Mouse (Mus musculus) kidney, embryonic 14.5 days (tissue): ENCODE data around the gene Plekhm3. TPM values are rescaled to one million over a fixed set of nuclear protein-coding genes. Genes with fewer than 3 reads are reported as not detected.

Experiments
- ATAC-seq: fragments of 200-750 bp; cut with Nextera tagmentation; 2 replicates; pipeline ENCODE4 v1.8.0; 2017; ENCODE audit warnings: moderate number of reproducible peaks, mild to moderate bottlenecking, moderate TSS enrichment, moderate library complexity; ENCODE audit not compliant: low FRiP score, low TSS enrichment
- H3K27ac ChIP-seq: fragments of 300-500 bp; sonication (generic); 2 replicates; pipeline ENCODE4 v1.5.1; 2014; ENCODE audit warnings: low read depth, mild to moderate bottlenecking, low read length, moderate library complexity, mixed read lengths
- H3K27me3 ChIP-seq: fragments of 300-500 bp; sonication (generic); 2 replicates; pipeline ENCODE4 v1.6.1; 2014; ENCODE audit warnings: mild to moderate bottlenecking, low read length; ENCODE audit not compliant: control insufficient read depth, insufficient read depth
- H3K36me3 ChIP-seq: fragments of 300-500 bp; sonication (generic); 2 replicates; pipeline ENCODE4 v1.6.1; 2014; ENCODE audit warnings: low read length, mixed read lengths; ENCODE audit not compliant: control insufficient read depth, insufficient read depth
- H3K4me1 ChIP-seq: fragments of 300-500 bp; sonication (generic); 2 replicates; pipeline ENCODE4 v1.6.1; 2014; ENCODE audit warnings: low read length, mixed read lengths; ENCODE audit not compliant: control insufficient read depth, insufficient read depth
- H3K4me2 ChIP-seq: fragments of 300-500 bp; sonication (generic); replicated peaks from 2 replicates; pipeline ENCODE4 v1.6.1; 2014; ENCODE audit warnings: low read depth, mild to moderate bottlenecking, low read length
- H3K4me3 ChIP-seq: fragments of 300-500 bp; sonication (generic); 2 replicates; pipeline ENCODE4 v1.5.1; 2014; ENCODE audit warnings: mild to moderate bottlenecking, low read length
- H3K9ac ChIP-seq: fragments of 300-500 bp; sonication (generic); 2 replicates; pipeline ENCODE4 v1.6.1; 2014; ENCODE audit warnings: low read depth, mild to moderate bottlenecking, low read length, moderate library complexity
- H3K9me3 ChIP-seq: fragments of 300-500 bp; sonication (generic); 2 replicates; pipeline ENCODE4 v1.6.1; 2016; ENCODE audit warnings: low read length; ENCODE audit not compliant: control insufficient read depth
- WGBS: fragments of 180-500 bp; shearing (Covaris S2); extraction: QIAGEN DNeasy Blood & Tissue Kit; methylation state at CpG from one replicate; pipeline ENCODE4 v1.1.7; 2014; 5-methylcytosine and 5-hydroxymethylcytosine counted together
- polyA plus RNA-seq: library from polyadenylated mRNA; unstranded; fragments of >200 nt; fragmentation: Nextera tagmentation; extraction: Ambion mirVana; gene quantifications from 2 replicates; pipeline ENCODE4 v1.2.1, GENCODE M21; 2014

Plekhm3 gene
- polyA plus RNA-seq, 1 experiment from 2014 or later, result 7.0 TPM

DNA sequence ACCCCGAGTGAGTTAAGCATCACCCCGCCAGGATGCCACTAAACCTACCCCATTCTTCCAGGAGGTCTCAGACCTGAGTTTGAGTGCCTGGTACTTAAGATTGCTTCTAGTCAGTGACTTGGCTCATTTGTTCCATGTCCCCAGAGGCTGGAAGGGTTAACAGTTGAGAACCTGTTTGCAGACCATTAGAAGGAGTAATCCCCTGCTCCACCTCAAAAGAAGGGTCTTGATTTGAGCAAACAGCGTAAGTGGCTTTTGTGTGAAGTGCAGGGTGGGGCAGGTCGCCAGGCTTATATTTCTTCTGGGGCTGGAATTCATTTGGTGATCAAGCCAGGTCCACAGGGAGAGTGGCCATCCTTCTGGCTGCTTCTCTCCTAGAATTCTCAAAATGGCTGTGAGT, 183.3 kb downstream of the Plekhm3 start:
- H3K9ac ChIP-seq, result no peak overlapping the region
- H3K27me3 ChIP-seq, result no peaks in the 10 kb centered on the region
- 82% methylated on average over 4 of the region's 4 CpGs for WGBS
- H3K36me3 ChIP-seq, result no peaks in the 10 kb centered on the region
- H3K27ac ChIP-seq, result no peak overlapping the region
- 0 out of 2 replicates have a peak, but pooled peaks cover 3% of the 10 kb centered on the region for H3K4me1 ChIP-seq
- H3K9me3 ChIP-seq, result no peaks in the 10 kb centered on the region
- H3K4me3 ChIP-seq, result no peak overlapping the region
- no peak overlapping the region for H3K4me2 ChIP-seq
- ATAC-seq, result no peak

DNA sequence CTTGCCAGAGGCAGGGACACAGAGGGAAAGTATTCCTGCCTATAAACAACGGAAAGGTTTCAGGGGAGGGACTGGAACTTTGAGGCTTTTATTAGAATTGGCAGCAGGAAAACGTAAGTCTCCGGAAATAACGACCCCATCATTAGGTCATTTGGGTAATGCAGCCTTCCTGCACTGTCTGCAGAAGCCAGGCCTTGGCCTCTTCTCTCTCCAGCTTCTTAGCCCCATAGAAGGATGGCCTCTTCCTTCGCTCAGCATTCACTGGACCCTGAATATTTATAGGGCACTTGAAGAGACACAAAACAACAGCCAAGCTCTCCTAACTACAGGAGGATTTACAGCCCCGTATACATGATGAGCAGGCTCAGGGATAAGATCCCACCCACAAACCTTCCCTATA, 186.5 kb downstream of the Plekhm3 start:
- Histone ChIP-seq H3K27ac (no peak overlapping the region), H3K27me3 (no peaks in the 10 kb centered on the region), H3K4me2 (no peak overlapping the region), H3K36me3 (no peaks in the 10 kb centered on the region), H3K9ac (no peak overlapping the region), H3K4me1 (0 out of 2 replicates have a peak, but pooled peaks cover 3% of the 10 kb centered on the region), H3K9me3 (no peaks in the 10 kb centered on the region), H3K4me3 (no peak overlapping the region)
- 14% methylated on average over 6 of the region's 6 CpGs for WGBS
- ATAC-seq, result no peak

- no peak overlapping the region for H3K4me3 ChIP-seq
- 75% methylated on average over 4 of the region's 4 CpGs for WGBS
- H3K9ac ChIP-seq, result no peak overlapping the region
- H3K27me3 ChIP-seq, result no peaks in the 10 kb centered on the region
- H3K4me2 ChIP-seq, result no peak overlapping the region
- ATAC-seq, result no peak
- H3K36me3 ChIP-seq, result no peaks in the 10 kb centered on the region
- no peak overlapping the region for H3K27ac ChIP-seq
- H3K4me1 ChIP-seq, result no peaks in the 10 kb centered on the region
- no peaks in the 10 kb centered on the region for H3K9me3 ChIP-seq
These were observed 195.0 kb downstream of the Plekhm3 start for GRCm38 (mm10) chr1:64761646-64762045.

DNA sequence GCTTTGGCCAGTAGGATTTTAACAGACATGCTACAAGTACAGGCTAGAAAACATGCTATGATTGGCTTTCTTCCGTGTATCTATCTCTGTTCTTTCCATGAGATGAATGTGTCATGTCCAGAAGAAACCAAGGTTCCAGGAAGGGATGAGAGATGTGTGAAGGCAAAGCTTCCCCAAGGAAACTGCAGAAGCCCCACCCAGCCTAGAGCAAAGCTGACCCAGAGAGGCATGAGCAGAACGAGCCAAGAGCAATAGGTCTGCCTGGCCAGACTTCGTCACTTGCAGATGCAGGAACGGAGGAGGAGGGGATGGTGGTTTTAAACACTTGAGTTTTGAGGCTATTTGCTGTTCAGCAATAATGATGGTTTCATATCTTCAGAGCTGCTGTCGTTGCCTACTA, 198.9 kb downstream of the Plekhm3 start:
- Histone ChIP-seq H3K4me1 (no peaks in the 10 kb centered on the region), H3K27ac (no peak overlapping the region), H3K4me2 (no peak overlapping the region), H3K9me3 (no peaks in the 10 kb centered on the region), H3K4me3 (no peak overlapping the region), H3K27me3 (no peaks in the 10 kb centered on the region), H3K36me3 (no peaks in the 10 kb centered on the region), H3K9ac (no peak overlapping the region)
- no peak for ATAC-seq
- 75% methylated on average over 5 of the region's 5 CpGs for WGBS

DNA sequence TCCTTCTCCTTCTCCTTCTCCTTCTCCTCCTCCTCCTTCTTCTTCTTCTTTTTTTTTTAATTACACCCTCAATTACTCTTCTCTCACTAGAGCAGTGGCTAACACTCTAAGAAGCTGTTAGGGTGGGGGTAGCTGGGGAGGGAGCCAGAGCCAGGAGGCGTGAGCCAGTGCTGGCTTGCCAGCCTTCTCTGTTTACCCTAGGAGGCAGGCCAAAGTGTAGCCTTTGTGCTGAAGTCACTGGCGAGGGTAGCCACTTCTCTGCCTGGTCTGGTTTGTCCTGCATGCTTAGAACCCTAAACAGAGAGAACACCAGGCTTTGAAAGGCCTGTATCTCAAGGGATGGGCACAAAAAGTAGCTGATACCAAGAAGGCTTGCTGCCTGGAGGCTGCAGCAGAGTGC, 199.4 kb downstream of the Plekhm3 start:
- H3K27me3 ChIP-seq, result no peaks in the 10 kb centered on the region
- no peak overlapping the region for H3K4me3 ChIP-seq
- no peaks in the 10 kb centered on the region for H3K9me3 ChIP-seq
- H3K4me2 ChIP-seq, result no peak overlapping the region
- ATAC-seq, result no peak
- no peak overlapping the region for H3K27ac ChIP-seq
- no peaks in the 10 kb centered on the region for H3K36me3 ChIP-seq
- no peaks in the 10 kb centered on the region for H3K4me1 ChIP-seq
- H3K9ac ChIP-seq, result no peak overlapping the region
- 43% methylated on average over 2 of the region's 2 CpGs for WGBS

GRCm38 (mm10) chr1:64756640-64757030, 200.0 kb downstream of the Plekhm3 start:
- H3K9me3 ChIP-seq, result no peaks in the 10 kb centered on the region
- H3K4me1 ChIP-seq, result no peaks in the 10 kb centered on the region
- no peaks in the 10 kb centered on the region for H3K27me3 ChIP-seq
- no peak overlapping the region for H3K4me2 ChIP-seq
- no peak overlapping the region for H3K9ac ChIP-seq
- no peak overlapping the region for H3K27ac ChIP-seq
- no peaks in the 10 kb centered on the region for H3K36me3 ChIP-seq
- no peak overlapping the region for H3K4me3 ChIP-seq
- 59% methylated on average over 10 of the region's 10 CpGs for WGBS
- ATAC-seq, result no peak

- Histone ChIP-seq H3K4me1 (no peaks in the 10 kb centered on the region), H3K27ac (no peak overlapping the region), H3K9me3 (no peaks in the 10 kb centered on the region), H3K4me2 (no peak overlapping the region), H3K36me3 (no peaks in the 10 kb centered on the region), H3K9ac (no peak overlapping the region), H3K4me3 (no peak overlapping the region), H3K27me3 (no peaks in the 10 kb centered on the region)
- ATAC-seq, result no peak
- WGBS, result 68% methylated on average over 7 of the region's 7 CpGs
These were observed 200.5 kb downstream of the Plekhm3 start for GRCm38 (mm10) chr1:64755971-64756639.

- no peaks in the 10 kb centered on the region for H3K4me1 ChIP-seq
- no peaks in the 10 kb centered on the region for H3K36me3 ChIP-seq
- no peak overlapping the region for H3K4me3 ChIP-seq
- no peak overlapping the region for H3K9ac ChIP-seq
- no peak for ATAC-seq
- no peak overlapping the region for H3K4me2 ChIP-seq
- H3K27ac ChIP-seq, result no peak overlapping the region
- H3K27me3 ChIP-seq, result no peaks in the 10 kb centered on the region
- H3K9me3 ChIP-seq, result no peaks in the 10 kb centered on the region
- WGBS, result 94% methylated on average over 5 of the region's 5 CpGs
These were observed 202.0 kb downstream of the Plekhm3 start for GRCm38 (mm10) chr1:64754658-64755057.

DNA sequence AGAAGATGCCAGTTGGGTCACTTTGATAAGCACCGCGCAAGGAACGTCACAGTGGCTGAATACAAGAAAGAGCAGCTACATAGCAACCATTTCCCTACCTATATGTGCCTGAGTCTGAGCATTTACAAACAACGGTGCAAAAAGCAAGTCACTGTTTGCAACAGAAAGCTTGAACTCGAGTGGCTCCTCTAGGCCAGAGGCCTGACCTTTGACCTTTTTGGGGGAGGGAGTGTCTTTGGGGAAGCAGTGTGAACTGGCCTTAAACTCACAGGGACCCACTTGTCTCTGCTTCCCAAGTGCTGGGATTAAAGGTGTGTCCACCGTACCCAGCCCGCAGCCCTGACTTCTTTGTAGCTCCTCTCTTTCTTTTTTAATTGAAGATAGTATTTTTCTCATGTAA, 203.0 kb downstream of the Plekhm3 start:
- 79% methylated on average over 7 of the region's 7 CpGs for WGBS
- no peaks in the 10 kb centered on the region for H3K36me3 ChIP-seq

More for the DNA sequence above, 203.0 kb downstream of the Plekhm3 start:
- Histone ChIP-seq H3K4me1 (no peaks in the 10 kb centered on the region), H3K9ac (no peak overlapping the region), H3K27me3 (no peaks in the 10 kb centered on the region), H3K9me3 (no peaks in the 10 kb centered on the region), H3K27ac (no peak overlapping the region), H3K4me3 (no peak overlapping the region), H3K4me2 (no peak overlapping the region)
- ATAC-seq, result no peak
